Mouse (Mus musculus): ENCODE results near the gene Rbm46.

Gene Rbm46

DNA sequence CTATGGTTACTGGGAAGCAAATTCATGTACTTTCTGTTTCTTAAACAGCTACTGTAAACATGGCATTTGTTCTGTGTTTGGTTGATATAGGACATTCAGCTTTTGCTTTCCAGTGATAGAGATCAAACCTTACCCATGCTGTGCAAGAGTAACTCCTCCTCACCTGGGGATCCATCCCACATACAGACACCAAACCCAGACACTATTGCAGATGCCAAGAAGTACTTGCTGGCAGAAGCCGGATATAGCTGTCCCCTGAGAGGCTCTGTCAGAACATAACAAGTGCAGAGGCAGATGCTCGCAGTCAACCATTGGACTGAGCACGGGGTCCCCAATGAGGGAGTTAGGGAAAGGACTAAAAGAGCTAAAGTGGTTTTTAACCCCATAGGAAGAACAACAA, 84.6 kb downstream of the Rbm46 start:
- DNase-seq (ENCODE audit: low read depth, low spot score), result no peak
